In genomic region chr5:41618966-41619365, GRCm38 (mm10) we compare ENCODE assay signal across 20 mouse cellular contexts.
DNase-seq lines count a peak whose midpoint lies in the region; ATAC-seq and TF ChIP-seq lines count a peak whose summit lies in the region.
"Had no signal": no experiment of that assay in that cellular context is flagged by ENCODE, and none has a peak within 500 bp of the region (broad histone marks: within the 10 kb centered on the region; RNA-seq: fewer than 3 reads in every experiment).

No protein-coding gene starts in this region.

- DNase-seq in frontal cortex, adult 2 months (ENCODE audit: extremely low spot score in 1 of 2, low spot score in 1 of 2), result peak; percentile 30 to 51
- no peak for DNase-seq in frontal cortex, postnatal 25 days (ENCODE audit: low spot score in 2 of 2)
- peak; percentile 23 to 53 for DNase-seq in left cerebral cortex, postnatal 14 days (ENCODE audit: low spot score in 2 of 2)
- no peak for DNase-seq in left cerebral cortex, postnatal 10 days (ENCODE audit: extremely low spot score in 1 of 2, low spot score in 2 of 2)
- DNase-seq in forebrain, postnatal 0 days, result peak; percentile 35
- DNase-seq in layer of hippocampus, adult 9-11 months, result peak; percentile 77
- DNase-seq in yolk sac, embryonic 10.5 days (ENCODE audit: low spot score), result no peak
- DNase-seq in spleen, postnatal 10 days (ENCODE audit: low spot score in 2 of 2), result no peak
- DNase-seq: adrenal gland, postnatal 36 days; cerebellum, postnatal 10 days; heart, postnatal 14 days; kidney, adult 8-10 months; kidney, postnatal 4 days; thymus, postnatal 25 days had no signal

- no peak overlapping the region for H3K4me3 ChIP-seq in forebrain, postnatal 0 days (ENCODE audit: low read depth, low read length)
- H3K4me3 ChIP-seq: heart, embryonic 10.5 days; liver, embryonic 12.5 days; lung, embryonic 15.5 days; midbrain, embryonic 15.5 days had no signal

- intact Hi-C loops in left cerebral cortex, postnatal 14 days (cut with DNase I), result no loop called here
- intact Hi-C loops in left cerebral cortex, postnatal 10 days (cut with DNase I), result no loop called here

- TF ChIP-seq CTCF in forebrain, postnatal 0 days (IDR thresholded peaks at IDR 0.05; ENCODE audit: low read depth), result no peak

- H3K4me2 ChIP-seq in forebrain, postnatal 0 days (ENCODE audit: low read depth), result no peak overlapping the region
- H3K4me2 ChIP-seq: liver, embryonic 12.5 days; lung, embryonic 15.5 days; midbrain, embryonic 15.5 days had no signal

- no peaks in the 10 kb centered on the region for H3K9me3 ChIP-seq in forebrain, postnatal 0 days (ENCODE audit: low read length)
- H3K9me3 ChIP-seq: heart, embryonic 10.5 days; liver, embryonic 12.5 days; lung, embryonic 15.5 days; midbrain, embryonic 15.5 days had no signal

- no peak overlapping the region for H3K27ac ChIP-seq in forebrain, postnatal 0 days (ENCODE audit: low read depth, low read length)
- H3K27ac ChIP-seq: heart, embryonic 10.5 days; liver, embryonic 12.5 days; lung, embryonic 15.5 days; midbrain, embryonic 15.5 days; stomach, postnatal 0 days had no signal

- no peaks in the 10 kb centered on the region for H3K27me3 ChIP-seq in forebrain, postnatal 0 days (ENCODE audit: insufficient read depth, low read length)
- H3K27me3 ChIP-seq: liver, embryonic 12.5 days; lung, embryonic 15.5 days; midbrain, embryonic 15.5 days had no signal

- no peaks in the 10 kb centered on the region for H3K4me1 ChIP-seq in forebrain, postnatal 0 days (ENCODE audit: insufficient read depth)
- H3K4me1 ChIP-seq: liver, embryonic 12.5 days; lung, embryonic 15.5 days; midbrain, embryonic 15.5 days had no signal

- H3K9ac ChIP-seq in forebrain, postnatal 0 days, result no peak overlapping the region
- H3K9ac ChIP-seq: liver, embryonic 12.5 days; lung, embryonic 15.5 days; midbrain, embryonic 15.5 days had no signal

- ATAC-seq in forebrain, postnatal 0 days, result peak; percentile 91
- ATAC-seq: inflammation-experienced regulatory T-cells, adult 6 months; liver, embryonic 12.5 days; midbrain, embryonic 15.5 days had no signal

- 61% methylated on average over 1 of the region's 1 CpGs for WGBS in forebrain, postnatal 0 days

- H3K36me3 ChIP-seq in forebrain, postnatal 0 days (ENCODE audit: insufficient read depth), result no peaks in the 10 kb centered on the region
- H3K36me3 ChIP-seq: heart, embryonic 10.5 days; liver, embryonic 12.5 days; lung, embryonic 15.5 days; midbrain, embryonic 15.5 days had no signal

Comparison
In these comparisons a context has a peak if more than half of its experiments do, and no peak if none do; other contexts are left out.
1. DNase-seq: peak in frontal cortex, adult 2 months (2 of 2), left cerebral cortex, postnatal 14 days (2 of 2), forebrain, postnatal 0 days (single experiment) and layer of hippocampus, adult 9-11 months (single experiment); none in frontal cortex, postnatal 25 days (0 of 2), left cerebral cortex, postnatal 10 days (0 of 2), yolk sac, embryonic 10.5 days (single experiment) and spleen, postnatal 10 days (0 of 2).